Mouse (Mus musculus): ENCODE data around the gene Stmn3. TPM values are rescaled to one million over a fixed set of nuclear protein-coding genes. Genes with fewer than 3 reads are reported as not detected.

Stmn3 gene
- total and polyA plus RNA-seq, 3 experiments: not detected

- DNase-seq (ENCODE audit: extremely low read depth): no peak
- no peak overlapping the region for H3K4me3 ChIP-seq (replicated peaks in 1 of 3; ENCODE audit: low read depth in 2 of 3, low read length in 2 of 3, poor library complexity in 1 of 3)
- no peak for TF ChIP-seq ZMIZ1 (IDR thresholded peaks at IDR 0.05; ENCODE audit: low read depth, low read length)
- no peak for TF ChIP-seq JUND (conservative IDR thresholded peaks at IDR 0.05; ENCODE audit: low read depth, low read length)
- no peak for TF ChIP-seq SMC3 (IDR thresholded peaks at IDR 0.05; ENCODE audit: low read depth, low read length)
- no peak for TF ChIP-seq ELF1 (IDR thresholded peaks at IDR 0.05; ENCODE audit: low read depth, low read length)
- TF ChIP-seq UBTF (IDR thresholded peaks at IDR 0.05; ENCODE audit: low read depth, low read length): no peak
- no peak for TF ChIP-seq CHD1 (IDR thresholded peaks at IDR 0.05; ENCODE audit: low read depth, low read length)
- no peak for TF ChIP-seq ZC3H11A (IDR thresholded peaks at IDR 0.05; ENCODE audit: low read depth, low read length)
- no peak for TF ChIP-seq MAX (IDR thresholded peaks at IDR 0.05; ENCODE audit: low read length)
- TF ChIP-seq MXI1 (IDR thresholded peaks at IDR 0.05; ENCODE audit: low read depth, low read length): no peak
- no peak for TF ChIP-seq POLR2AphosphoS2 (IDR thresholded peaks at IDR 0.05; ENCODE audit: low read depth, low read length)
- no peak for TF ChIP-seq MYC (IDR thresholded peaks at IDR 0.05; ENCODE audit: low read depth, low read length)
- H3K4me1 ChIP-seq (ENCODE audit: control insufficient read depth in 1 of 2, insufficient read depth in 2 of 2): peaks cover 8 to 20% of the 10 kb centered on the region in 2 experiments
- no peak overlapping the region for H3K9ac ChIP-seq (ENCODE audit: insufficient read depth, low read depth)
- H3K79me2 ChIP-seq (replicated peaks; ENCODE audit: control insufficient read depth, extremely low read depth, insufficient read depth, poor library complexity, severe bottlenecking): peaks cover 14% of the 10 kb centered on the region
- H3K36me3 ChIP-seq (replicated peaks in 1 of 2; ENCODE audit: control insufficient read depth in 1 of 2, insufficient read depth in 1 of 2, low read length in 1 of 2): peaks cover 50 to 62% of the 10 kb centered on the region in 2 experiments
- in situ Hi-C loops (cut with MboI; ENCODE audit: low pct_ligation_motif_present, low pct_unique_long_range_greater_than_20kb, low sequenced_read_pairs) (loop anchor here (10.0 kb wide), 1 partner anchor 137 kb away; the partner anchor contains the start of gene Ppdpf), dilution Hi-C loops (cut with MboI; ENCODE audit: extremely low pct_ligation_motif_present, extremely low pct_unique_long_range_greater_than_20kb, low sequenced_read_pairs) (no loop called here)
- no peak overlapping the region for H3K27ac ChIP-seq (ENCODE audit: insufficient read depth, low read depth)
- no peaks in the 10 kb centered on the region for H3K9me3 ChIP-seq (replicated peaks; ENCODE audit: low read length)
- no peak overlapping the region for H3K4me2 ChIP-seq (ENCODE audit: insufficient read depth, low read depth, poor library complexity, severe bottlenecking)
- H3K27me3 ChIP-seq (replicated peaks): peaks cover under 1% of the 10 kb centered on the region
Observed at GRCm38 (mm10) chr2:181322136-181322535, 7.8 kb upstream of the Stmn3 start.

DNA sequence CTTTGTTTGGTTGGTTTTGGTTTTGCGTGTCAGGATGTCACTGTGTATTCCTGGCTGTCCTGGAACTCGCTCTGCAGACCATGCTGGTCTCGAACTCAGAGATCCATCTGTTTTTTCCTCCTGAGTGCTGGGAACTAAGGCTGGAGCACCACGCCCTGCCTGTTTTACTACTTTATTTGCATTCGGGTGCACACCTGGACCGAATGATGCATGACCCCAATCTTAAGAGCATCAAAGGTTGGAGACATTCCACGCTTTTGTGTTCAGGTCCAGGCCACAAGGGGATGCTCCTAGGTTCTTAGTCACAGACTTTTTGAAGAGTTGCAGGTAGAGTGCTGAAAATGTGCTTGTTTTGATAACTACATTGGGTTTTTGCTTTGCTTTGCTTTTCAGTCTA is 5.8 kb upstream of the Stmn3 start:
- Histone ChIP-seq H3K27me3 (replicated peaks) (peaks cover 15% of the 10 kb centered on the region), H3K4me2 (ENCODE audit: insufficient read depth, low read depth, poor library complexity, severe bottlenecking) (peak overlapping the region; percentile 80), H3K4me1 (ENCODE audit: control insufficient read depth in 1 of 2, insufficient read depth in 2 of 2) (peaks cover 8 to 20% of the 10 kb centered on the region in 2 experiments), H3K27ac (ENCODE audit: insufficient read depth, low read depth) (no peak overlapping the region), H3K9ac (ENCODE audit: insufficient read depth, low read depth) (peak overlapping the region; percentile 72), H3K9me3 (replicated peaks; ENCODE audit: low read length) (no peaks in the 10 kb centered on the region), H3K36me3 (replicated peaks in 1 of 2; ENCODE audit: control insufficient read depth in 1 of 2, insufficient read depth in 1 of 2, low read length in 1 of 2) (peaks cover 30 to 41% of the 10 kb centered on the region in 2 experiments), H3K4me3 (replicated peaks in 1 of 3; ENCODE audit: low read depth in 2 of 3, low read length in 2 of 3, poor library complexity in 1 of 3) (peak overlapping the region; percentile 64 to 79 (median 73)), H3K79me2 (replicated peaks; ENCODE audit: control insufficient read depth, extremely low read depth, insufficient read depth, poor library complexity, severe bottlenecking) (peaks cover 14% of the 10 kb centered on the region)
- dilution Hi-C loops (cut with MboI; ENCODE audit: extremely low pct_ligation_motif_present, extremely low pct_unique_long_range_greater_than_20kb, low sequenced_read_pairs) (no loop called here), in situ Hi-C loops (cut with MboI; ENCODE audit: low pct_ligation_motif_present, low pct_unique_long_range_greater_than_20kb, low sequenced_read_pairs) (loop anchor here (10.0 kb wide), 1 partner anchor 135 kb away; the partner anchor contains the start of gene Ppdpf)
- DNase-seq (ENCODE audit: extremely low read depth): no peak
- TF ChIP-seq GABPA (IDR thresholded peaks at IDR 0.05; ENCODE audit: insufficient replicate concordance, low read depth, low read length) (no peak), JUND (conservative IDR thresholded peaks at IDR 0.05; ENCODE audit: low read depth, low read length) (no peak), TBP (conservative IDR thresholded peaks at IDR 0.05; ENCODE audit: low read depth, low read length) (no peak), MAFK (IDR thresholded peaks at IDR 0.05; ENCODE audit: insufficient replicate concordance, low read length) (no peak), ZKSCAN1 (IDR thresholded peaks at IDR 0.05; ENCODE audit: borderline replicate concordance, low read depth, low read length) (no peak), POLR2AphosphoS2 (IDR thresholded peaks at IDR 0.05; ENCODE audit: low read depth, low read length) (no peak), ZMIZ1 (IDR thresholded peaks at IDR 0.05; ENCODE audit: low read depth, low read length) (no peak), KAT2A (IDR thresholded peaks at IDR 0.05; ENCODE audit: insufficient replicate concordance, low read length) (no peak), ELF1 (IDR thresholded peaks at IDR 0.05; ENCODE audit: low read depth, low read length) (no peak), NELFE (IDR thresholded peaks at IDR 0.05; ENCODE audit: low read depth, low read length) (no peak), RAD21 (IDR thresholded peaks at IDR 0.05; ENCODE audit: low read depth, low read length) (no peak), CHD2 (IDR thresholded peaks at IDR 0.05; ENCODE audit: low read length) (no peak), MAZ (IDR thresholded peaks at IDR 0.05; ENCODE audit: low read depth, low read length) (no peak), MEF2A (IDR thresholded peaks at IDR 0.05; ENCODE audit: borderline replicate concordance, low read depth, low read length) (no peak), BHLHE40 (IDR thresholded peaks at IDR 0.05; ENCODE audit: low read depth, low read length) (no peak), IRF4 (IDR thresholded peaks at IDR 0.05; ENCODE audit: low read depth, low read length) (no peak)

Measured in CH12.LX (cell line).